ENCODE assay signal across 12 mouse cellular contexts in the genomic region with DNA sequence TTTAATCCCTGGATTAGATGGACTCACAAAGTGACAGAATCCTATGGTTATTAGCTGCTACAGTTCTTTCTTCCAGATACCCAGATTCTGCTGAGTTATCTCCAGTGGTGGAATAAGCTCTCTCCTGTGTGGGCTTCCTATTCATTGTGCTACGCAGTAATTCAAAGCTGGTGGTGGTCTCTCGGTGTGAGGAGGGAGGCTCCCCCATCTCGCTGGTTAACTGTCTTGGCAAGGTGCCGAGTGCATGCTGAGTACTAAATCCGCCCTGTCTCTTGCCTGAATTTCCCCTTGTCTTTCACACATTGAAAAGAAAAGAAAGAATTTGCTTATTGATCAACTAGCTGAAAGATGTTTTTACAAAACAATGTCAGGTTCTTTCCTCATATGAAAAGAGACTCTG.
DNase-seq lines count a peak whose midpoint lies in the region; ATAC-seq and TF ChIP-seq lines count a peak whose summit lies in the region.
"Had no signal": no experiment of that assay in that cellular context is flagged by ENCODE, and none has a peak within 500 bp of the region (broad histone marks: within the 10 kb centered on the region; RNA-seq: fewer than 3 reads in every experiment).

No protein-coding gene starts in this region.

- H3K27ac ChIP-seq in embryonic facial prominence, embryonic 11.5 days (replicated peaks; ENCODE audit: low read depth, low read length) = no peak overlapping the region
- H3K27ac ChIP-seq in embryonic facial prominence, embryonic 10.5 days (replicated peaks) = no peak overlapping the region
- H3K27ac ChIP-seq in lung, embryonic 14.5 days (ENCODE audit: low read depth) = peak overlapping the region; percentile 26; the same call in 1 of the 2 replicates
- no peak overlapping the region; the same call in 1 of the 2 replicates for H3K27ac ChIP-seq in hindbrain, embryonic 16.5 days (ENCODE audit: low read depth, low read length)
- H3K27ac ChIP-seq: liver, embryonic 13.5 days had no signal

- no peak for TF ChIP-seq POLR2A in brain, embryonic 14.5 days (IDR thresholded peaks at IDR 0.05; ENCODE audit: borderline replicate concordance, extremely low read depth, insufficient read depth, insufficient read length, poor library complexity, severe bottlenecking)

- no peak overlapping the region for H3K9ac ChIP-seq in embryonic facial prominence, embryonic 11.5 days (replicated peaks; ENCODE audit: low read length)
- no peak overlapping the region for H3K9ac ChIP-seq in lung, embryonic 14.5 days
- no peak overlapping the region for H3K9ac ChIP-seq in hindbrain, embryonic 16.5 days (ENCODE audit: low read depth, low read length)
- H3K9ac ChIP-seq: liver, embryonic 13.5 days had no signal

- H3K4me1 ChIP-seq in embryonic facial prominence, embryonic 11.5 days (ENCODE audit: control insufficient read depth, insufficient read depth, low read length) = no peaks in the 10 kb centered on the region
- peaks cover 30% of the 10 kb centered on the region for H3K4me1 ChIP-seq in embryonic facial prominence, embryonic 10.5 days
- H3K4me1 ChIP-seq in lung, embryonic 14.5 days (ENCODE audit: insufficient read depth) = no peaks in the 10 kb centered on the region; the same call in 1 of the 2 replicates
- H3K4me1 ChIP-seq in hindbrain, embryonic 16.5 days (ENCODE audit: control insufficient read depth, insufficient read depth, low read depth, low read length) = peaks cover 15% of the 10 kb centered on the region

- no peaks in the 10 kb centered on the region for H3K9me3 ChIP-seq in embryonic facial prominence, embryonic 11.5 days (replicated peaks; ENCODE audit: control insufficient read depth, low read length)
- no peaks in the 10 kb centered on the region for H3K9me3 ChIP-seq in embryonic facial prominence, embryonic 10.5 days
- H3K9me3 ChIP-seq in lung, embryonic 14.5 days (ENCODE audit: low read depth, low read length) = no peaks in the 10 kb centered on the region
- H3K9me3 ChIP-seq in hindbrain, embryonic 16.5 days (ENCODE audit: control insufficient read depth, low read length) = no peaks in the 10 kb centered on the region
- H3K9me3 ChIP-seq: liver, embryonic 13.5 days had no signal

- TF ChIP-seq CTCF in lung, embryonic 14.5 days (IDR thresholded peaks at IDR 0.05; ENCODE audit: low read depth) = no peak
- no peak for TF ChIP-seq CTCF in brain, embryonic 14.5 days (IDR thresholded peaks at IDR 0.05; ENCODE audit: borderline replicate concordance, extremely low read depth, insufficient read depth, insufficient read length)

- H3K27me3 ChIP-seq in embryonic facial prominence, embryonic 11.5 days (ENCODE audit: control insufficient read depth, insufficient read depth, low read length) = no peaks in the 10 kb centered on the region
- H3K27me3 ChIP-seq in embryonic facial prominence, embryonic 10.5 days (replicated peaks; ENCODE audit: low read depth, poor library complexity, severe bottlenecking) = peaks cover 7% of the 10 kb centered on the region; the same call in 1 of the 2 replicates
- no peaks in the 10 kb centered on the region for H3K27me3 ChIP-seq in lung, embryonic 14.5 days (ENCODE audit: insufficient read depth, low read length)
- no peaks in the 10 kb centered on the region for H3K27me3 ChIP-seq in hindbrain, embryonic 16.5 days (replicated peaks; ENCODE audit: control insufficient read depth, insufficient read depth, low read length)

- ATAC-seq in embryonic facial prominence, embryonic 11.5 days (replicated peaks; ENCODE audit: insufficient number of reproducible peaks, low FRiP score, low TSS enrichment, low read depth) = no peak
- no peak for ATAC-seq in lung, embryonic 14.5 days (ENCODE audit: insufficient read depth)
- peak; percentile 48; the same call in 1 of the 2 replicates for ATAC-seq in hindbrain, embryonic 16.5 days
- ATAC-seq: lung, postnatal 0 days had no signal

- 17% methylated on average over 5 of the region's 5 CpGs for WGBS in embryonic facial prominence, embryonic 11.5 days
- WGBS in embryonic facial prominence, embryonic 10.5 days = 21% methylated on average over 5 of the region's 5 CpGs
- 41% methylated on average over 5 of the region's 5 CpGs for WGBS in lung, embryonic 14.5 days
- 7% methylated on average over 5 of the region's 5 CpGs for whole genome bisulfite sequencing in hindbrain, embryonic 16.5 days

- H3K36me3 ChIP-seq in embryonic facial prominence, embryonic 11.5 days (replicated peaks; ENCODE audit: control insufficient read depth, insufficient read depth, low read depth, low read length) = no peaks in the 10 kb centered on the region
- no peaks in the 10 kb centered on the region for H3K36me3 ChIP-seq in embryonic facial prominence, embryonic 10.5 days (replicated peaks)
- no peaks in the 10 kb centered on the region for H3K36me3 ChIP-seq in lung, embryonic 14.5 days (ENCODE audit: insufficient read depth)
- H3K36me3 ChIP-seq in hindbrain, embryonic 16.5 days (ENCODE audit: control insufficient read depth, insufficient read depth, low read length) = no peaks in the 10 kb centered on the region
- H3K36me3 ChIP-seq: liver, embryonic 13.5 days had no signal

- H3K4me2 ChIP-seq in embryonic facial prominence, embryonic 11.5 days (ENCODE audit: low read depth, low read length) = no peak overlapping the region
- H3K4me2 ChIP-seq in lung, embryonic 14.5 days = no peak overlapping the region
- no peak overlapping the region for H3K4me2 ChIP-seq in hindbrain, embryonic 16.5 days (ENCODE audit: low read length)
- H3K4me2 ChIP-seq: liver, embryonic 13.5 days had no signal

- no peak overlapping the region for H3K4me3 ChIP-seq in embryonic facial prominence, embryonic 11.5 days (ENCODE audit: low read depth, low read length)
- no peak overlapping the region for H3K4me3 ChIP-seq in embryonic facial prominence, embryonic 10.5 days
- H3K4me3 ChIP-seq in lung, embryonic 14.5 days (ENCODE audit: low read depth, low read length) = no peak overlapping the region
- H3K4me3 ChIP-seq in hindbrain, embryonic 16.5 days (ENCODE audit: low read length) = no peak overlapping the region
- H3K4me3 ChIP-seq: liver, embryonic 13.5 days had no signal

- DNase-seq in embryonic facial prominence, embryonic 11.5 days (ENCODE audit: low spot score) = peak; percentile 27
- DNase-seq in embryonic facial prominence, embryonic 10.5 days (ENCODE audit: low spot score) = no peak
- DNase-seq in lung, embryonic 14.5 days = no peak
- no peak for DNase-seq in lung, postnatal 10 days
- peak; percentile 90 for DNase-seq in brain, embryonic 14.5 days (ENCODE audit: low read depth)
- DNase-seq in adipocyte (ENCODE audit: low spot score) = no peak
- no peak for DNase-seq in right cerebral cortex, adult 18-20 months
- DNase-seq: liver, embryonic 13.5 days; right cerebral cortex, postnatal 25 days; thymus, adult 2 months had no signal

Comparison
In these comparisons a context has a peak if more than half of its experiments do, and no peak if none do; other contexts are left out.
1. DNase-seq: peak in embryonic facial prominence, embryonic 11.5 days (single experiment) and brain, embryonic 14.5 days (single experiment); none in embryonic facial prominence, embryonic 10.5 days (single experiment), lung, embryonic 14.5 days (single experiment), lung, postnatal 10 days (single experiment), adipocyte (single experiment) and right cerebral cortex, adult 18-20 months (single experiment).